Mouse (Mus musculus): ENCODE measurements around the gene N4bp1. TPM values are rescaled to one million over a fixed set of nuclear protein-coding genes. Genes with fewer than 3 reads are reported as not detected.

N4bp1 gene
- polyA plus RNA-seq (2014; fragmentation: Nextera tagmentation; extraction: Ambion mirVana), result 12.1 and 13.0 TPM in 2 replicates

GRCm38 (mm10) chr8:86884489-86885463, at the start of gene N4bp1:
Gene N4bp1, minus strand, starts transcription at chr8:86885258.
- H3K36me3 ChIP-seq (ENCODE audit: control insufficient read depth, insufficient read depth, low read length), result peaks cover 3% of the 10 kb centered on the region

GRCm38 (mm10) chr8:86934841-86935240, 49.8 kb upstream of the N4bp1 start:
- Histone ChIP-seq H3K4me3 (ENCODE audit: low read depth, low read length) (no peak overlapping the region), H3K36me3 (ENCODE audit: control insufficient read depth, insufficient read depth, low read length) (no peaks in the 10 kb centered on the region), H3K27ac (replicated peaks; ENCODE audit: low read depth, low read length) (no peak overlapping the region), H3K9me3 (ENCODE audit: control insufficient read depth, low read length) (no peaks in the 10 kb centered on the region), H3K4me1 (ENCODE audit: control insufficient read depth, insufficient read depth, low read length) (no peaks in the 10 kb centered on the region), H3K27me3 (ENCODE audit: control insufficient read depth, insufficient read depth, low read length) (no peaks in the 10 kb centered on the region), H3K9ac (ENCODE audit: low read length) (no peak overlapping the region), H3K4me2 (ENCODE audit: low read depth, severe bottlenecking) (no peak overlapping the region)
- ATAC-seq (ENCODE audit: insufficient number of reproducible peaks, low FRiP score, low TSS enrichment, low read depth) (no peak), DNase-seq (ENCODE audit: low spot score) (no peak)
- 73% methylated on average over 5 of the region's 5 CpGs for WGBS

More at GRCm38 (mm10) chr8:86884489-86885463, at the start of gene N4bp1:
- H3K4me3 ChIP-seq (ENCODE audit: low read depth, low read length), result peak within 1 kb of the TSS; percentile 95
- DNase-seq (ENCODE audit: low spot score), result peak; percentile 94
- H3K9me3 ChIP-seq (ENCODE audit: control insufficient read depth, low read length), result no peaks in the 10 kb centered on the region
- H3K9ac ChIP-seq (ENCODE audit: low read length), result peak within 1 kb of the TSS; percentile 93
- peak; percentile 89 for ATAC-seq (ENCODE audit: insufficient number of reproducible peaks, low FRiP score, low TSS enrichment, low read depth)
- peaks cover 14% of the 10 kb centered on the region for H3K4me1 ChIP-seq (ENCODE audit: control insufficient read depth, insufficient read depth, low read length)
- peak within 1 kb of the TSS; percentile 83 for H3K27ac ChIP-seq (replicated peaks; ENCODE audit: low read depth, low read length)
- peak within 1 kb of the TSS; percentile 86 for H3K4me2 ChIP-seq (ENCODE audit: low read depth, severe bottlenecking)
- H3K27me3 ChIP-seq (ENCODE audit: control insufficient read depth, insufficient read depth, low read length), result no peaks in the 10 kb centered on the region
- WGBS, result under 1% methylated on average over 98 of the region's 119 CpGs

- no peak overlapping the region for H3K4me2 ChIP-seq (ENCODE audit: low read depth, severe bottlenecking)
- no peak for DNase-seq (ENCODE audit: low spot score)
- no peak for ATAC-seq (ENCODE audit: insufficient number of reproducible peaks, low FRiP score, low TSS enrichment, low read depth)
- no peaks in the 10 kb centered on the region for H3K27me3 ChIP-seq (ENCODE audit: control insufficient read depth, insufficient read depth, low read length)
- no peak overlapping the region for H3K27ac ChIP-seq (replicated peaks; ENCODE audit: low read depth, low read length)
- no peaks in the 10 kb centered on the region for H3K9me3 ChIP-seq (ENCODE audit: control insufficient read depth, low read length)
- H3K36me3 ChIP-seq (ENCODE audit: control insufficient read depth, insufficient read depth, low read length), result no peaks in the 10 kb centered on the region
- H3K4me3 ChIP-seq (ENCODE audit: low read depth, low read length), result no peak overlapping the region
- WGBS, result 56% methylated on average over 13 of the region's 13 CpGs
- H3K9ac ChIP-seq (ENCODE audit: low read length), result no peak overlapping the region
- H3K4me1 ChIP-seq (ENCODE audit: control insufficient read depth, insufficient read depth, low read length), result no peaks in the 10 kb centered on the region
These were observed 49.3 kb upstream of the N4bp1 start for GRCm38 (mm10) chr8:86934393-86934792.

GRCm38 (mm10) chr8:86933898-86934297, 48.8 kb upstream of the N4bp1 start:
- DNase-seq (ENCODE audit: low spot score), result peak; percentile 81

GRCm38 (mm10) chr8:86926237-86926636, 41.2 kb upstream of the N4bp1 start:
- no peak overlapping the region for H3K9ac ChIP-seq (ENCODE audit: low read length)
- ATAC-seq (ENCODE audit: insufficient number of reproducible peaks, low FRiP score, low TSS enrichment, low read depth) (no peak), DNase-seq (ENCODE audit: low spot score) (no peak)
- no peak overlapping the region for H3K27ac ChIP-seq (replicated peaks; ENCODE audit: low read depth, low read length)
- H3K4me1 ChIP-seq (ENCODE audit: control insufficient read depth, insufficient read depth, low read length), result no peaks in the 10 kb centered on the region
- H3K9me3 ChIP-seq (ENCODE audit: control insufficient read depth, low read length), result no peaks in the 10 kb centered on the region
- H3K4me2 ChIP-seq (ENCODE audit: low read depth, severe bottlenecking), result no peak overlapping the region
- no peaks in the 10 kb centered on the region for H3K36me3 ChIP-seq (ENCODE audit: control insufficient read depth, insufficient read depth, low read length)
- H3K27me3 ChIP-seq (ENCODE audit: control insufficient read depth, insufficient read depth, low read length), result no peaks in the 10 kb centered on the region
- H3K4me3 ChIP-seq (ENCODE audit: low read depth, low read length), result no peak overlapping the region
- WGBS, result 57% methylated on average over 8 of the region's 8 CpGs

More at GRCm38 (mm10) chr8:86933898-86934297, 48.8 kb upstream of the N4bp1 start:
- ATAC-seq (ENCODE audit: insufficient number of reproducible peaks, low FRiP score, low TSS enrichment, low read depth), result no peak
- 7% methylated on average over 9 of the region's 9 CpGs for WGBS
- H3K4me3 ChIP-seq (ENCODE audit: low read depth, low read length), result no peak overlapping the region
- no peak overlapping the region for H3K27ac ChIP-seq (replicated peaks; ENCODE audit: low read depth, low read length)
- no peaks in the 10 kb centered on the region for H3K27me3 ChIP-seq (ENCODE audit: control insufficient read depth, insufficient read depth, low read length)
- no peaks in the 10 kb centered on the region for H3K9me3 ChIP-seq (ENCODE audit: control insufficient read depth, low read length)
- 0 out of 2 replicates have a peak overlapping the region, but pooled peaks have one; percentile 7 for H3K4me2 ChIP-seq (ENCODE audit: low read depth, severe bottlenecking)
- no peak overlapping the region for H3K9ac ChIP-seq (ENCODE audit: low read length)
- no peaks in the 10 kb centered on the region for H3K36me3 ChIP-seq (ENCODE audit: control insufficient read depth, insufficient read depth, low read length)
- H3K4me1 ChIP-seq (ENCODE audit: control insufficient read depth, insufficient read depth, low read length), result no peaks in the 10 kb centered on the region

- H3K4me1 ChIP-seq (ENCODE audit: control insufficient read depth, insufficient read depth, low read length), result 0 out of 2 replicates have a peak, but pooled peaks cover 3% of the 10 kb centered on the region
- no peak overlapping the region for H3K9ac ChIP-seq (ENCODE audit: low read length)
- no peaks in the 10 kb centered on the region for H3K9me3 ChIP-seq (ENCODE audit: control insufficient read depth, low read length)
- no peaks in the 10 kb centered on the region for H3K36me3 ChIP-seq (ENCODE audit: control insufficient read depth, insufficient read depth, low read length)
- 84% methylated on average over 5 of the region's 5 CpGs for WGBS
- no peak overlapping the region for H3K4me3 ChIP-seq (ENCODE audit: low read depth, low read length)
- H3K4me2 ChIP-seq (ENCODE audit: low read depth, severe bottlenecking), result no peak overlapping the region
- no peak for DNase-seq (ENCODE audit: low spot score)
- no peaks in the 10 kb centered on the region for H3K27me3 ChIP-seq (ENCODE audit: control insufficient read depth, insufficient read depth, low read length)
- no peak for ATAC-seq (ENCODE audit: insufficient number of reproducible peaks, low FRiP score, low TSS enrichment, low read depth)
- no peak overlapping the region for H3K27ac ChIP-seq (replicated peaks; ENCODE audit: low read depth, low read length)
These were observed 38.3 kb upstream of the N4bp1 start for GRCm38 (mm10) chr8:86923219-86923835.

GRCm38 (mm10) chr8:86922673-86923072, 37.6 kb upstream of the N4bp1 start:
- no peaks in the 10 kb centered on the region for H3K27me3 ChIP-seq (ENCODE audit: control insufficient read depth, insufficient read depth, low read length)
- no peak for DNase-seq (ENCODE audit: low spot score)
- ATAC-seq (ENCODE audit: insufficient number of reproducible peaks, low FRiP score, low TSS enrichment, low read depth), result no peak
- no peak overlapping the region for H3K4me3 ChIP-seq (ENCODE audit: low read depth, low read length)
- H3K4me2 ChIP-seq (ENCODE audit: low read depth, severe bottlenecking), result no peak overlapping the region
- no peak overlapping the region for H3K9ac ChIP-seq (ENCODE audit: low read length)
- H3K9me3 ChIP-seq (ENCODE audit: control insufficient read depth, low read length), result no peaks in the 10 kb centered on the region
- H3K36me3 ChIP-seq (ENCODE audit: control insufficient read depth, insufficient read depth, low read length), result no peaks in the 10 kb centered on the region
- H3K4me1 ChIP-seq (ENCODE audit: control insufficient read depth, insufficient read depth, low read length), result 0 out of 2 replicates have a peak, but pooled peaks cover 3% of the 10 kb centered on the region
- WGBS, result 50% methylated on average over 1 of the region's 1 CpGs
- H3K27ac ChIP-seq (replicated peaks; ENCODE audit: low read depth, low read length), result no peak overlapping the region

GRCm38 (mm10) chr8:86922141-86922540, 37.1 kb upstream of the N4bp1 start:
- Histone ChIP-seq H3K4me1 (ENCODE audit: control insufficient read depth, insufficient read depth, low read length) (0 out of 2 replicates have a peak, but pooled peaks cover 3% of the 10 kb centered on the region), H3K27me3 (ENCODE audit: control insufficient read depth, insufficient read depth, low read length) (no peaks in the 10 kb centered on the region), H3K36me3 (ENCODE audit: control insufficient read depth, insufficient read depth, low read length) (no peaks in the 10 kb centered on the region), H3K4me3 (ENCODE audit: low read depth, low read length) (no peak overlapping the region), H3K27ac (replicated peaks; ENCODE audit: low read depth, low read length) (no peak overlapping the region), H3K9me3 (ENCODE audit: control insufficient read depth, low read length) (no peaks in the 10 kb centered on the region), H3K9ac (ENCODE audit: low read length) (no peak overlapping the region), H3K4me2 (ENCODE audit: low read depth, severe bottlenecking) (no peak overlapping the region)
- no peak for ATAC-seq (ENCODE audit: insufficient number of reproducible peaks, low FRiP score, low TSS enrichment, low read depth)
- no peak for DNase-seq (ENCODE audit: low spot score)
- WGBS, result 81% methylated on average over 5 of the region's 5 CpGs
